Mouse (Mus musculus) bone marrow, adult 2 months (tissue): Measurements from ENCODE around the gene Ebp.

Source experiments
- CTCF ChIP-seq: fragments of 200-500 bp; IDR thresholded peaks from 2 replicates; pipeline ENCODE4 v1.5.1; 2011; ENCODE audit warnings: low read length, control low read depth; ENCODE audit not compliant: control insufficient read depth, insufficient read depth
- POLR2A ChIP-seq: fragments of 200-500 bp; IDR thresholded peaks from 2 replicates; pipeline ENCODE4 v1.6.1; 2011; ENCODE audit warnings: low read depth, mild to moderate bottlenecking, control low read depth, low read length, borderline replicate concordance; ENCODE audit not compliant: control insufficient read depth

- no peak for TF ChIP-seq POLR2A
- TF ChIP-seq CTCF: no peak
Measured at GRCm38 (mm10) chrX:8230272-8230671, 37.0 kb upstream of the Ebp start.
